Mouse (Mus musculus): Measurements from ENCODE around the gene Abcc3.

GRCm38 (mm10) chr11:94327693-94328643 is 64.8 kb downstream of the Abcc3 start, which contains the start of gene Ankrd40:
- no peak for TF ChIP-seq TAL1 (IDR thresholded peaks at IDR 0.05; ENCODE audit: low read length)
- no peak for TF ChIP-seq GATA1 (IDR thresholded peaks at IDR 0.05; ENCODE audit: low read length)
